ENCODE assay signal across 8 mouse cellular contexts in genomic region chr5:66337969-66338345, GRCm38 (mm10).
A peak's percentile ranks its signal among the peaks of the same experiment; 100 is the strongest.
DNase-seq lines count a peak whose midpoint lies in the region; ATAC-seq and TF ChIP-seq lines count a peak whose summit lies in the region.

No protein-coding gene starts in this region.

- no peak overlapping the region for H3K27ac ChIP-seq in left cerebral cortex, adult 2 months
- H3K27ac ChIP-seq in heart, embryonic 16.5 days (ENCODE audit: low read length): peak overlapping the region; percentile 79

- H3K36me3 ChIP-seq in heart, embryonic 16.5 days (ENCODE audit: control insufficient read depth, insufficient read depth): no peaks in the 10 kb centered on the region

- TF ChIP-seq CTCF in left cerebral cortex, adult 2 months (IDR thresholded peaks at IDR 0.05): no peak

- H3K9ac ChIP-seq in heart, embryonic 16.5 days (ENCODE audit: low read length): peak overlapping the region; percentile 73

- intact Hi-C loops in left cerebral cortex, adult 2 months (cut with DNase I): no loop called here
- intact Hi-C loops in left cerebral cortex, postnatal 10 days (cut with DNase I): no loop called here

- WGBS in heart, embryonic 16.5 days: 14% methylated on average over 6 of the region's 6 CpGs

- H3K9me3 ChIP-seq in heart, embryonic 16.5 days (replicated peaks; ENCODE audit: control insufficient read depth, low read length): no peaks in the 10 kb centered on the region

- H3K4me2 ChIP-seq in heart, embryonic 16.5 days (ENCODE audit: low read depth, low read length): peak overlapping the region; percentile 82

- H3K4me3 ChIP-seq in left cerebral cortex, adult 2 months: peak overlapping the region; percentile 42
- peak overlapping the region; percentile 60 for H3K4me3 ChIP-seq in heart, embryonic 16.5 days (ENCODE audit: low read length)

- peaks cover 11% of the 10 kb centered on the region for H3K4me1 ChIP-seq in heart, embryonic 16.5 days (ENCODE audit: control insufficient read depth, insufficient read depth, low read length)

- no peaks in the 10 kb centered on the region for H3K27me3 ChIP-seq in heart, embryonic 16.5 days (ENCODE audit: control insufficient read depth, insufficient read depth, low read length)

- ATAC-seq in heart, embryonic 16.5 days (replicated peaks; ENCODE audit: extremely low read depth, insufficient read depth, low FRiP score): peak; percentile 92
- ATAC-seq in monocyte, adult 5-6 weeks (replicated peaks; ENCODE audit: insufficient number of reproducible peaks, low FRiP score, low TSS enrichment, poor library complexity, severe bottlenecking): no peak

- DNase-seq in left cerebral cortex, adult 2 months (ENCODE audit: extremely low spot score in 1 of 2, low spot score in 2 of 2): peak in 1 of 2 experiments; percentile 28
- no peak for DNase-seq in left cerebral cortex, adult 9 months (ENCODE audit: low spot score in 2 of 2)
- DNase-seq in embryo, embryonic 11 days: peak; percentile 33
- peak; percentile 82 to 83 for DNase-seq in kidney, postnatal 25 days
- peak; percentile 54 to 57 for DNase-seq in lung, postnatal 4 days
- no peak for DNase-seq in left cerebral cortex, postnatal 10 days (ENCODE audit: extremely low spot score in 1 of 2, low spot score in 2 of 2)

Comparison
In these comparisons a context has a peak if more than half of its experiments do, and no peak if none do; other contexts are left out.
1. DNase-seq: peak in embryo, embryonic 11 days (single experiment), kidney, postnatal 25 days (2 of 2) and lung, postnatal 4 days (2 of 2); none in left cerebral cortex, adult 9 months (0 of 2) and left cerebral cortex, postnatal 10 days (0 of 2).